Mouse (Mus musculus): ENCODE measurements at regions not wholly inside any gene's neighbourhood (a gene's known extent, or its start where the extent isn't known, plus 50 kb on each side); places are given as distances from the start of the nearest gene placed in this dataset.

- DNase-seq (ENCODE audit: low spot score in 2 of 2): no peak
Measured at GRCm38 (mm10) chr12:57809961-57810360, 246.0 kb downstream of the Ttc6 start.

- DNase-seq (ENCODE audit: low spot score in 2 of 2): no peak
Measured at GRCm38 (mm10) chr12:57823809-57824208, 259.9 kb downstream of the Ttc6 start.

GRCm38 (mm10) chr12:57825754-57826153, 261.8 kb downstream of the Ttc6 start:
- peak; percentile 15 to 59 for DNase-seq (ENCODE audit: low spot score in 2 of 2)

GRCm38 (mm10) chr12:57842813-57843212, 278.9 kb downstream of the Ttc6 start:
- no peak for DNase-seq (ENCODE audit: low spot score in 2 of 2)

- no peak for DNase-seq (ENCODE audit: low spot score in 2 of 2)
Measured at GRCm38 (mm10) chr12:57871028-57871427, 307.1 kb downstream of the Ttc6 start.

GRCm38 (mm10) chr12:57890783-57891478, 320.6 kb upstream of the Sstr1 start:
- no peak for DNase-seq (ENCODE audit: low spot score in 2 of 2)

GRCm38 (mm10) chr12:57891556-57891955, 320.0 kb upstream of the Sstr1 start:
- DNase-seq (ENCODE audit: low spot score in 2 of 2): no peak

- no peak for DNase-seq (ENCODE audit: low spot score in 2 of 2)
Measured at GRCm38 (mm10) chr12:57897751-57898250, 313.8 kb upstream of the Sstr1 start.

GRCm38 (mm10) chr12:57904658-57905057, 306.9 kb upstream of the Sstr1 start:
- DNase-seq (ENCODE audit: low spot score in 2 of 2): no peak

GRCm38 (mm10) chr12:57918211-57918610, 293.4 kb upstream of the Sstr1 start:
- no peak for DNase-seq (ENCODE audit: low spot score in 2 of 2)

GRCm38 (mm10) chr12:57922031-57922430, 289.5 kb upstream of the Sstr1 start:
- DNase-seq (ENCODE audit: low spot score in 2 of 2): no peak

GRCm38 (mm10) chr12:57924422-57924821, 287.1 kb upstream of the Sstr1 start:
- no peak for DNase-seq (ENCODE audit: low spot score in 2 of 2)

GRCm38 (mm10) chr12:57926886-57927285, 284.7 kb upstream of the Sstr1 start:
- DNase-seq (ENCODE audit: low spot score in 2 of 2): no peak

- no peak for DNase-seq (ENCODE audit: low spot score in 2 of 2)
Measured at GRCm38 (mm10) chr12:57928030-57928429, 283.5 kb upstream of the Sstr1 start.

GRCm38 (mm10) chr12:57931856-57932255, 279.7 kb upstream of the Sstr1 start:
- DNase-seq (ENCODE audit: low spot score in 2 of 2): no peak

- DNase-seq (ENCODE audit: low spot score in 2 of 2): no peak
Measured at GRCm38 (mm10) chr12:57949886-57950285, 261.7 kb upstream of the Sstr1 start.

GRCm38 (mm10) chr12:57958527-57958926, 253.0 kb upstream of the Sstr1 start:
- no peak for DNase-seq (ENCODE audit: low spot score in 2 of 2)

GRCm38 (mm10) chr12:57960171-57960570, 251.4 kb upstream of the Sstr1 start:
- no peak for DNase-seq (ENCODE audit: low spot score in 2 of 2)

GRCm38 (mm10) chr12:57969168-57969567, 242.4 kb upstream of the Sstr1 start:
- DNase-seq (ENCODE audit: low spot score in 2 of 2): no peak

- DNase-seq (ENCODE audit: low spot score in 2 of 2): no peak
Measured at GRCm38 (mm10) chr12:57970163-57970562, 241.4 kb upstream of the Sstr1 start.

GRCm38 (mm10) chr12:57972484-57972883, 239.1 kb upstream of the Sstr1 start:
- DNase-seq (ENCODE audit: low spot score in 2 of 2): no peak
